Mouse (Mus musculus): ENCODE results near the gene Ccdc148. TPM values are rescaled to one million over a fixed set of nuclear protein-coding genes. Genes with fewer than 3 reads are reported as not detected.

The Ccdc148 gene
- total RNA-seq, 2 experiments from 2014 or later = 11.9 to 12.4 TPM

DNA sequence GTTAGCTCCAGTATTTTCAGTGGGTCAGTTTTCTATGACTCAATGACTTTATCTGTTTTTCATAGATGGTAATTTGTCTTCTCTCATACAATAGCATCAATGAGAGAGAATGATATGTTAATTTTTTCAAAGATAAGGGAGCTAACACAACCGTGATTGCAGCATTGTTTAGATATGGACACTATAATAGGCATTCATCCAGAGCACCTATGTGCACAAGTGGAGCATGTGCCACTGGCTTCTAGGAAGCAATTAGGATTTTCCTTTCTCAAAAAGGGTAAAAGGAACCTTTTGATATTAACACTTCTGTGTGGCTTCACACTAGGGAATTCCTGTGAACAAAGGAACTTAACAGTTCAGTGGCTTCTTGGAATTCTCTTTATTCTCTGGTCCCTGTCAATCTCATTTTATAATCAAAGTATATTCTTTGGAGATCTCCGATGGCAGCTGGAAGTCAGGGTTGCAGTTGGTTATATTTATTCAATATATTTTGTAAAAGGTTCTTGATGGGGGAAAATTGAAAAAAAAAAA, 203.6 kb downstream of the Ccdc148 start:
- DNase-seq (ENCODE audit: low spot score in 2 of 2) = no peak
- intact Hi-C loops (cut with DNase I) = no loop called here

DNA sequence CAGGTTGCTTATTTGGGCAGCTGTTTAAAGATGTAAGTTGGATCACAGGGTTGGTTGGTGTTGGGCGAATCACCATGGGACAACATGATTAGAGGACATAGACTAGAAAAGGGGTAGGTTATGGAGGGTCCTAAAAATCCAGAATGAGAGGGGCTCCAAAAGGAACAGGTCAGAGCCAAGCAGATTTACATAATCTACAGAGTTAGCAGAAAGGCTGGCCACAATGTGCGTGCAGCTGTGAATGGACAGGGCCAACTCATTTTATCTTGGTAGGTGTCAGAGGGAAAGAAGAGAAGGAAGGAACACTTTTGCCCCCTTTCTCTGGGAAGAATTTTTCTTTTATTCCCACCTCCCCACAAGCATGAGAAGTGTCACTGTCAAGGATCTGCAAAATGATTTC, 204.1 kb downstream of the Ccdc148 start:
- intact Hi-C loops (cut with DNase I) = no loop called here

DNA sequence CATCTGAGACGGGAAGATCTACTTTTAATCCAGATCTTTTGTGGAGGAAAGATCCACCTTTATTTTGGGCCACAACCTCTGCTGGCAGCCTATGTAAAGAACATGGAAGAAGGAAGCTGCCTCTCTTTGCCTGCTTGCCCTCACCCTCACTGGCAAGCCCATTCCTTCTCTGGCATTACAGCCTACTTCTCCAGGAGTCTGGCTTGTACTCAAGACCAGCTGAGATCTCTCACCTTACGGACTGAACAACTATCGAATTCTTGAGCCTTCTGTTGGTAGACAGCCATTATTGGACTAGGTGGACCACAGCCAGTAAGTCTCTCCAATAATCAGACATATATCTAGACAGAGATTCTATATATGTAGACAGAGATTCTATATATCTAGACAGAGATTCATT, 208.4 kb downstream of the Ccdc148 start:
- intact Hi-C loops (cut with DNase I) = no loop called here
- no peak for DNase-seq (ENCODE audit: low spot score in 2 of 2)

More for the DNA sequence above, 204.1 kb downstream of the Ccdc148 start:
- no peak for DNase-seq (ENCODE audit: low spot score in 2 of 2)

DNA sequence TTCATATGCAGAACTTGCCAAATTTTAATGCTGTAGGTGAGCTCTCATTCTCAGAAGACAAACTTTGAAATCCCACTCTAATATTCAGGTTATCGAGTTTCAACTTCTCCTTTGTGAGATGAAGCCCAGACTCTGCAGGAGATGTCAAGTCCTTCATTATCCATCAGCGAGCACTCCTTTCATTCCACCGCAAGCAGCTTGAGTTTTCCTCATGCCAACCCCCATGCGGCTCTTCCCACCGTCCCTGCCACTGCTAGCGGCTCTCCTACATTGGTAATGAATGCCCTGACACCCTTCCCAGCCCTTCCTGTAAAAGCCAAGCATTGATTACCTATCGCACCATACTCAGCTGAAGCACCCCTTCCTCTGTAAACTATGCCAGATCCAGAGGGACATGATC, 211.7 kb downstream of the Ccdc148 start:
- DNase-seq (ENCODE audit: low spot score in 2 of 2) = no peak
- intact Hi-C loops (cut with DNase I) = no loop called here

DNA sequence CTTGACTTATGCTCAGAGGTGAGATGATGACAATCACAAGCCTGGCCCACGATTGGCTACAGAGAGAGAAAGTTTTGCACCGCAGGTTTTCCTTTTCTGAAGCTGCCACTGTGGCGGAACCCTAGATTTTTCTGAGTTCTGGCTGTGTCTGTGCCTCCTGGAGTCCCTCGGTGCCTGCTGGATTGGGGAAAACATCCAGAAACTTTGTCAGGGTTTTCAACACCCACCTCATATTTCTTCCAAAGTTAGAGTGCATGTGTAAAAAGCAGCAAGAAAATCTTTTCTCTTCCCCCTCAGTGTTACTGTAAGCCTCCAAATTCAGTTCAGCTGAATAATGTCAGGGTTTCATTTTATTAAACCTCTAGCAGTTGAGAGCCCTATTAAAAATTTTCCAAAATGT, 219.1 kb downstream of the Ccdc148 start:
- intact Hi-C loops (cut with DNase I) = no loop called here
- DNase-seq (ENCODE audit: low spot score in 2 of 2) = peak; percentile 10 to 79

DNA sequence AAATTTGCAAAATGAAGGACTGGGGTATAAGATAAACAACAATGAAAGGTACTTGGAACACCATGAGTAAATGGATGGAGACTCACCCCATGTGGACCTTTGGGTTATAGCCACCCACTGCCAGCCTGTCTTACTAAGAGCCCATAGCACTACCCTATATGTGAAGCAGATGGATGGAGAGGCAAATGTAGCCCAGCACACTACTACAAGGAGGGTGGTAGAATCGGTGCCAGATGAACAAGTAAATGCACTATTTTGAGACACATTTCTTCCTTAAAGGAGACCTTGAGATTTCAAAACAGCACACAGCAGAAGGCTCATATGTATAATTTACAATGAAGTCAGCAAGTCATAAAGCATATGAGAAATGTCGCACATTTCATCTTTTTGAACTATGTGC, 234.9 kb downstream of the Ccdc148 start:
- intact Hi-C loops (cut with DNase I) = no loop called here
- peak; percentile 9 to 79 for DNase-seq (ENCODE audit: low spot score in 2 of 2)

DNA sequence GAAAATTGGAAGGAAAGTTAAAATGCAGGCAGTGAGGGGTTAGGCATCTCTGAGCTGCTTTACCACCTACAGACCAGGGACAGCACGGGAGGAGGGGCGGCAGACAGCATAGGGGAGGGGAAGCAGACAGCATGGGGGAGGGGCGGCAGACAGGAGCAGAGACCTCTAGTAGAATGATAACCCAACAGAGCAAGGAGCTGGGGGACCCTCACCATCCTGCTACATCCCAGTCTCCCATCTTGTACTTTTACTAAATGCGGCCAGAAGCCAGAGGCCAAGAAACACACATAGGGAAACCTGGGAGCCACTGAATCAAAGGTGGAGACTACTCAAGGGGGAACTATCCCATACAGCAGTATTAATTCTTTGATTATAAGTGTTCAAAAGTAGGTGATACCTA, 242.1 kb downstream of the Ccdc148 start:
- no peak for DNase-seq (ENCODE audit: low spot score in 2 of 2)
- intact Hi-C loops (cut with DNase I) = no loop called here

DNA sequence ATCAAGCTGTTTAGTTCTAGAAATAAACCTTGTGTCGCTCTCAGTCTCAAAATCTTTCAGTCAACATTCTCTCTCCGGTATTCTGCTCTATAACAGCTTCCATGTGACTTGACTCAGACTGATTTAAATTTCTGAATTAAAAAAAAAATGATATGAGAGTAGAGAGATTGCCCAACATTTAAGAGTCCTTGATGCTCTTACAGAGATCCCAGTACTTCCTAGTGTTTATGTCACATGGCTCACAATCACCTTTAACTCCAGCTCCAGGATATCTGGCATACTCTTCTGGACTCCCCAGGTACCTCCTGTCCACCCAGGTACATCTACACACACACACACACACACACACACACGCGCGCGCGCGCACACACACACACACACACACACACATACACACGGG, 248.1 kb downstream of the Ccdc148 start:
- no peak for DNase-seq (ENCODE audit: low spot score in 2 of 2)

DNA sequence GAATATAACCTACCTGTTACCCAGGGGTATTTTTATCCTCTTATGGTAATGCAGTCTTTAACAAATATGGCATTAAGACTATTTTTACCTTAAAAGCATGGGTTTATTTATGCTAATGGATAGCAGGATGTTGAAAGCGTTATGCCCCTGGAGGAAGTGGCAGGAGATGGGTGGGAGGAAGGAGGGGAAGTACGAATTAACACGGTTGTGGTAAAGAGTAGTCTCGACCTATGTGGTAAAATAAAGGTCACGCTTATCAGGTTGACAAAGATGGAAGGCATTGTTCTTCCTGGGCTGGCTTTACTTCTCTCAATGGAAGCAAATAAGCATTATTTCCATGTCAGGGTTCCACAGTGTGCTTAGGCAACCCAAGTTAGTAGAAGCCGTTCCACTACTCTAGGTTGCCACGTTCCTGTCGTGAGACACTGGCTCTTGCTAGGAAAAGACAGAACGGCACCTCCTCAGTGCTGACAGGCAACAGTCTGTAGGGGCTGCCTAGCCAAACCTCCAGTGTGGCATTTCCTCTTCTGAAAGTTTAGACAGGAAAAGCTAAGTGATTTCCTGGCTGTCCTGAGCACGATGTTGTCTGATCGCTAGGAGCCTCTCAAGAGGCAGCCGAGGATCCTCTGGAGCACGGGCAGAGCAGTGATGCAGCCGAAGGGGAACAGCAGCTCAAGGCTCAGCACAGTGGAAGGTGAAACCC, 253.5 kb downstream of the Ccdc148 start:
- no peak for DNase-seq (ENCODE audit: low spot score in 2 of 2)
- intact Hi-C loops (cut with DNase I) = no loop called here

More for the DNA sequence above, 248.1 kb downstream of the Ccdc148 start:
- intact Hi-C loops (cut with DNase I) = no loop called here

DNA sequence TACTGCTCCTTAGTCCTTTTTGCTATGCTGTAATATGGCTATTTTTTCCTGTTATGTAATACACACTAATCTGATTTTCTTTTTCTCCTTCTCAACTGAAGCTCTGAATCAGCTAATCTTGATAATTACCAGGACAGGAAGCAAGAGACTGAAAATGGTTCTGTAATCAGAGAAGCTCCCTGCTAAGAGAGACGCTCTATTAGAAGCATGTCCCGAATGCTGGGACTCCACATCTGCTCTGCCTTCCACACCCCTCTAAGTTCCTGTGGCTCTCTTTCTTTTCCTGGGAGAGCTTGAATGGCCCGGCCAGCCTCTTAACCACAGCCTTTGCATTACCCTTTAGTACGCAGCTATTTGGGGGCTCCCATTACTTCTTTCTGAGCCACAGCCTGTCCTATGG, 255.4 kb downstream of the Ccdc148 start:
- intact Hi-C loops (cut with DNase I) = no loop called here
- peak in 1 of 2 experiments; percentile 27 for DNase-seq (ENCODE audit: low spot score in 2 of 2)

DNA sequence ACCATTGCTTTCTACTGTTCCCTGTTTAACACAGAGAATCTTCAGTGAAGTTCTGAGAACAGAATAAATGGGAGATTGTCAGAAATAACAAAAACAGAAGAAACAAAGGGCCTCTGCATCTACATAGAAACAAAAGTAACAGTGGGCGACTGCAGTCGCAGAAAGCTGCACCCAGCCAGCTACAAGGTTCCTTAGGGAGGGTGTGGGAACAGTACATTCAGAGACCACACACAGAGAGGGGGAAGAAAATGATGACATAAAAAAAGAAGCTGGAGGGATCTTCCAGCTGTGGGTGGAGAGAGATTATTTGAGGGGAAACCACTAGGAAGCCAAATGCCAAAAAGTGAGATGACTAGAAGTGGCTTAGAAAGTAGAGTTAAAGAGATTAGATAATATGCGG, 280.6 kb downstream of the Ccdc148 start:
- intact Hi-C loops (cut with DNase I) = no loop called here
- DNase-seq (ENCODE audit: low spot score in 2 of 2) = peak; percentile 9 to 53

DNA sequence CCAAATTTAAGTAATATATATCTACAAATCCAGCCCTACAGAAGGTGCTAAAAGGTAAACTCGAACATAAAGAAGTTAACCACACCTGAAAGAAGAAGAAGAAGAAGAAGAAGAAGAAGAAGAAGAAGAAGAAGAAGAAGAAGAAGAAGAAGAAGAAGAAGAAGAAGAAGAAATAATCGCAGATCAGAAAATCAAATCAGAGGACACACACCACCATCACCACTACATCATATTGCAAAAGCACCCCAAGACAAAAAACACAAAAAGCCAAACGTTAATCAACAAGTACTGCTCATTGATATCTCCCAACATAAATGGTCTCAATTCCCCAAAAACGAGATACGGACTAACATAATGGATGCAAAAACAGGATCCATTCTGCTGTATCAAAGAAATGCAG, 301.3 kb downstream of the Ccdc148 start, which contains the start of gene Gm11099:
Gene Gm11099 (plus strand): TSS at position 301 of the 400 bp plus-strand sequence.
- intact Hi-C loops (cut with DNase I) = no loop called here
- no peak for DNase-seq (ENCODE audit: low spot score in 2 of 2)

DNA sequence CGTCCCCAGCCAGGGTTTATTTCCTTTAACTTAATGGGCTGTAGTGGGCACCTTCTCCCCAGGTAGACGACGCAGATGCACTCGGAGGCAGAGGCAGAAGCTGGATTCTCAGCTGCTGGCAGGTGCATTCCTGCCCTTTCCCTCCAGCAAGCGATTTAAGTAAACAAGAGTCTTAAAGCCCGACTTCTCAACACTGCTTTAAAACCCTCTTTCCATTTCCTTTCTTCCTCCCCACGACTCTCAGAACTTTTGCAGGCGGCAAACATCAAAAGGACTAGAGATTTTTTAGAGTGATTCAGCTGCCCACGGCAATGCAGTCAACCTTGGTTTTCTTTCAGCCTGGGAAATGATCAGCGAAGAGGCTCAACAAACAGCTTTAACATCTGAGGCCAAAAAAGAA, 316.0 kb downstream of the Ccdc148 start:
- no peak for DNase-seq (ENCODE audit: low spot score in 2 of 2)
- intact Hi-C loops (cut with DNase I) = no loop called here

DNA sequence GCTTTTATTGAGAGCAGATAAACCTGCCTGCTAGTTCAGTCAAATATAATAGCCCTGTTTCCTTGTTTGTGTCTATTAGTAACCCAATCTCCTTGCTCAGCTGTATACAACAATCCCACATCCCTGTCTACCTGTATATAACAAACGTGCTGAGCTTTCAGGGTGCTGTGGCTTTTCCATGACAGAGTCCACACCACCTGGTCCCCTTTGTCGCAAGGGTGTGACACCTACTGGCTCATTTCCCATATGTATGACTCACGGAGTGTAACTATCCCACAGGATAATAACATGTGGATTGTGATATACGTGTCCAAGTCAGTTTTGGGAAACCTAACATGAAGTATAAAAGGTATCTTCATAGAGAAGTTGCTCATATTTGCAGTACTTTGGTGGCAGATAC, 318.0 kb downstream of the Ccdc148 start:
- intact Hi-C loops (cut with DNase I) = no loop called here
- DNase-seq (ENCODE audit: low spot score in 2 of 2) = no peak

DNA sequence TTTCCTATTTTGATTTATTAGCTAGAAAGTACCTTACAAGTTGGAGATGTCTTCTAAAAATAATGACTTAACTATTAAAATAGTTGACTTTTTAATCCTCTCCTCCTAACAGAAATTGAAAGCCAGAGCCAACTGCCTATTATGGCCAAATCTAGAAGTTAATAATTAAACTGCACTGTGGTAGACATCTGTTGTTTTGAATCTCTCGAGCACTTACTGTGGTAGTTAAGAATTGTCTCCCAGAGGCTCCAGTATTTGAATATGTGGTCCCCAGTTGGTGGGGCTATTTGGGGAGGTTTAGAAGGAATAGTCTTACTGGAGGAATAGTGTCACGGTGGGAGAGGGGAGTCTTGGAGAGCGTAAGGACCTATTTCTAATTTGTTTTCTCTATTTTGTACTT, 319.5 kb downstream of the Ccdc148 start:
- no peak for DNase-seq (ENCODE audit: low spot score in 2 of 2)

DNA sequence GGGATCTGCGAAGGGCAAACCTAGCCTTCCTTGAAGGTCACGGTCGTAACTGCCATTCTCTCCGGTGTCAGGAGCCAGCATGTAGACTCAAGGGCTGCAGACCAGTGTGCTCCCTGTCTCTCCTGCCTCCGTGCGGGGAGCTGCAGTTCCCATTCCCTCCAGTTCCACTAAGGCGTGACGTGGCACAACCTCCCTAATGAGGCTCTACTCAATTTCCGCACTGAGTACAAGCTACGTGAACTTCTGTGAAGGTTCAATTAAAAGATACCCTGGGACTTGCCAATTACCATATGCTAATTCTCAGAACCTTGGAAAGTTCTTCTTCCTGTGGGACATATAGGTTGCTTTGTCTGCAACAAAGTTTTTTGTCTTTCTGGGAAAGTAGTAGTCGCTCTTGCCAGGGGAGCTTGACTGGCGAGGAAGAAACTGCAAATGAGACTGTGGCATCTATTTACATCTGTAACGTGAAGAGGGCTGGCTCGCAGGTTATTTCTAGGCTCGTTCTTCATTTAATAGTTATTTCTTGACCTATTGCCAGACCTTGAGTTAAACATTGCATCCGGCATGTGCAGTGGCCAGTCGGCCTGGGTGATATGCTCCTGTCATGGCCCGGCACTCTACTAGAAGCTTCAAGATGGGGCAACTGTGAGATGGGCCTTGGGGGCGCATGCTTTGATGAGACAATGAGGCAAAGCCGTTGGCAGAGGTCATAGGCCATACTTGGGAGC, 328.1 kb downstream of the Ccdc148 start:
- DNase-seq (ENCODE audit: low spot score in 2 of 2) = no peak
- intact Hi-C loops (cut with DNase I) = no loop called here

More for the DNA sequence above, 319.5 kb downstream of the Ccdc148 start:
- intact Hi-C loops (cut with DNase I) = no loop called here

DNA sequence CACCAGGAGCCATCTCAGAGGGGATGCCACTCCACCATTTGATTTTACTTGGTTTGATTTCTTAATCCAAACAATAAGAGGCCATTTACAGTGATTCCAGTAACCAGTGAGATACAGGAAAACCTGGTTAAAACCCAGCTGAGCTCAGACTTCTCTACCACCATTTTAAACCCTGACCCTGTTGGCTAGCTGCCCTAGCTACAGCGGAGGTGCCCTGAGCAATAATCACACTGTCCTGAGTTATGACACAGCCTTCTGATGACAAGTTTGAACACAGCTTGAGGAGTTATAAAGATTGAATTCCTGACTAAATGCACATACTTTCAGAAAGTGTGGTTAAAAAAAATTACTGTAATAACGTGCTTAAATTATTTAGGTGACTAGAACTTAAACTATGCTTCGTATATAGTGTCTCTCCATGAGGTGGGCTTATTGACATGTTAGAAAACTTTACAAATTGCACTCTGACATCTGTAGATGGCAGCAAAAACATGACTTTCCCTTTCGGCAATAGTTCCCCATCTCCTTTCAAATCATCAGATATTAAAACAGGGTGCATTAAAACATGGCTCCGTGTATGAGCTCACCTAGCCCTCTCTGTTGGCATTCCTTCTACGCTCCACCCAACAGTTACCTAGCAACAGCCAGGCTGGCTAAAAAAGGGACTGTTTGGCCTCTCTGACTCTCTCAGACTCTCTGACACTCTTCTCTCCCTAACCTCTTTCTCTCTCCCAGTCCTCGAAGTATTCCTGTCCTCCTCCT, 330.3 kb downstream of the Ccdc148 start:
- intact Hi-C loops (cut with DNase I) = loop anchor here (2.0 kb wide), 1 partner anchor 609 kb away; no protein-coding TSS in a partner anchor
- peak in 1 of 2 experiments; percentile 24 for DNase-seq (ENCODE audit: low spot score in 2 of 2)

DNA sequence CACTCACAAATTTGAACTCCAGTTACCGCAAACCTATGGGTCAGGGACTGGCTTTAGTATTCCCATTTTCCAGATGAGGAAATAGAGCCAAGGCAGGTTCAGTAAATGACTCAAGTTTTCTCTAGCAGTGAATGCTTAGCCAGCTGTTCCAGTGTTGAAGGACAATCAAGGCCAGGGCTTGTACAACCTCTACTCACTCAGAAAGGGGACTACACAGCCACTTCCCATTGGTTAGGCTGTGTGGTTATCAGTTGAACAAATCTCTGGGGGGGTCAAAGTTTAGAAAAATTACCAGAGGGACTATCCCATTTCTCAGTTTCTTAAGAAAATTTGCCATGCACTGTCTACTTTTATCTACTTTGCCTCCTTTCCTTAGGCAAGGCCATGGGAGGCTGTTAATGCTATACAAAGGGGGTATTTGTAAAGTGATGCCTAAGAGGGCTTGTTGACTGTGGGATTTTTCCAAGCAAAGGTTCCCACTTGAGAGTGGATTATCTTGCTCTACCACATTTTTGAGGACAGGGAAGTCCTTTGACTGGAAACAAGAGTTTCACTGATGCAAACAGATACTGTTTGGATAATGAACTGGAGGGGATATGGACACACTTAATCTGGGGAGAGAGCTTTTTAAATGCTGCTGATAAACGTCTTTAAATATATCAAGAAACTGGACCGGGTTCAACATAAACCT, 331.4 kb downstream of the Ccdc148 start:
- intact Hi-C loops (cut with DNase I) = no loop called here
- DNase-seq (ENCODE audit: low spot score in 2 of 2) = no peak

DNA sequence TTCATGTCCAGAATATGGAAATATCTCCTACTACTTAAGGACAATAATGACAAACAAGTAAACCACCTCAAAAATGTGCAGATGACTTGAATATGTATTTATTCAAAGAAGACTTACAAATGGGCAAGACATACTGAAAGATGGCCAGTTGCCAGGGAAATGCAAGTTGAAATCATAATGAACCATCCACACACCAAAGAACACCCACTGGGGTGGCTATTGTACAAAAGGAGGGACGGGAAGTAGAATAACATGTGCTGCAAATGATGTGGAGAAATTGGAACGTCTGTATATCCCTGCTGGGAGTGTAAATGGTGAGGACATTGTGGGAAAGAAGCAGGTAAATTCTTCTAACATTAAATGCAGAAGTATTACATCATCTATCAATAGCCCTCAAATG, 347.5 kb downstream of the Ccdc148 start:
- intact Hi-C loops (cut with DNase I) = no loop called here
- DNase-seq (ENCODE audit: low spot score in 2 of 2) = no peak

DNA sequence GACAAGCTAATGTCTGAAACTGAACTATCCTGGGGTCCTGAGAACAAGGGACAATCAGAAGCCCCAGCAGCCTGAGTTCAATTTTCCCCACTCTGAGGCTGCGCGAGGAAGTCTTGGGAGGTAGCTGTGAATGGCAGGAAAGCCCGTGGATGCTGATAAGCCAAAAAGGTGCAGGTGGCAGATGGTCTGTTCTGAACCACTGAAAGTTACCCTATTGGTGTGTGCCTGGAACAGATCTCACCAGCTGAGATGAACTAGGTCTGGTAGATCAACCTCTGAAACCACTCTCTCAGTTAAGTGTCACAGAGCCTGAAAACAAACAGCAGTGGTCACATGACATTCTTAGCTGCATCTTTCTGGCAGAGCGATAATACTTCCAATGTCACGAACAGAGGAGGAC, 360.9 kb downstream of the Ccdc148 start:
- intact Hi-C loops (cut with DNase I) = no loop called here

More for the DNA sequence above, 360.9 kb downstream of the Ccdc148 start:
- DNase-seq (ENCODE audit: low spot score in 2 of 2) = no peak
